Mouse (Mus musculus) CD4-positive helper T cell, adult 2 months (primary cell): ENCODE data around the gene Flt3l.
"Not testable (repeated sequence)": the region's sequence is repeated elsewhere in the genome, so short reads cannot be mapped to it uniquely, and the experiment has no call there.

Experiments used
- DNase-seq: peaks from one replicate; pipeline ENCODE4 v3.0.0-alpha.2; 2012; ENCODE audit warnings: low read depth, missing footprints, low spot score

Flt3l gene

DNA sequence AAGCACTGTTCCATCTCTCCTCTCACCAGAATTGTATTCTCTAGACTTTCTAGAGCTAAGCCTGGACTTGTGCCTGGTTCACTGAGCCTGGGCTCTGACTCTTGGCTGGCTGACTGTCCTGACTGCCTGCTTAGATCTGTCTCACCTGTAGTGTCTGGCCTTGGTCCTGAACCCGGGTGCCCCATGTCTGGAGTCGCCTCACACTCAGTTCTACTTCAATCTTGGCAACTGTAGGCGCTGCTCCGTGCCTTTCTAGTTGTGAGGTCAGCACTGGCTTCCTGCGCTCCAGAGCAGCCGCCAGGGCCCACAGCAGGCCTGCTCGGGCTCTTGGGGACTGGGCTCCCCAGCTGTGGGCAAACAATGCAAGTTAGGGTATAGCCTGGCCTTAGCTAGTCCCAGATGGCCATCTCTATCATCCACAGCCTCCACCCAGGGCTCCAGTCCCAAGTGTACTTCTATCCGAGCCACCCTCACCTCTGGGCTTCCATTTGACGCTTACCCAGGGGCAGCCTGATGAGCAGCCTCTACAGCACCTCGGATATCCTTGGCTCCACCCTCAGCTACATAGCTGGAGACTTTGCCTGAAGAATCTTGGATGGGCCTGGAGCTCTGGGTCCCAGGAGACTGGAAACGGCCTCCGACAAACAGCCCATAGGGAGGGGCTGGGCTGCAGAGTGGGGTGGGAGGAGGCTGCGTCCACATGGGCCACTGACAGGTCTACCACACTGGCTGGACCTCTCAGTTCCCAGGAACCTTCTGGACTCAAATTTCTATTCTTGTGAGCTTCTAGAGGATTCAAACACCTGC, 8.3 kb upstream of the Flt3l start:
- no peak for DNase-seq

- DNase-seq = no peak
Observed at GRCm38 (mm10) chr7:45141914-45142313, 5.7 kb upstream of the Flt3l start.

DNA sequence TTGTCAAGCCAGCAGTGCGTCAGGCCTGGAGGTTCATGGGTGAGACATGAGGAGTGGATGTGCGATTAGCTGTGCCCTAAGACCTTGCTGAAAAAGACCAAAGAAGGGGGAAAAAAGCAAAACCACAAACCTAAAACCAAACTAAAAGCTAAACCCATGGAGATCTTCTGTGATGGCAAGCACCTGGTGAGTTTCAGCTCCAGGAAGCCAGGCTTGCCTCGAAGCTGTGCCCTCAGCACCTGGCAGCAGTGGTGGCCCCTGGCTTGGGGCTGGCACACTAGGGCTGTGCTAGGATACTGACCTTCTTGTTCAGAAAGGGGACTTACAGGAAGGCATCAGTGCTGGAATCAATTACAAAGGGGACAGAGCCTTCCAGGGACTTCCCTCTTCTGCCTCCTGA, 5.1 kb upstream of the Flt3l start:
- no peak for DNase-seq

GRCm38 (mm10) chr7:45139904-45140723, 3.9 kb upstream of the Flt3l start:
- DNase-seq = no peak

DNA sequence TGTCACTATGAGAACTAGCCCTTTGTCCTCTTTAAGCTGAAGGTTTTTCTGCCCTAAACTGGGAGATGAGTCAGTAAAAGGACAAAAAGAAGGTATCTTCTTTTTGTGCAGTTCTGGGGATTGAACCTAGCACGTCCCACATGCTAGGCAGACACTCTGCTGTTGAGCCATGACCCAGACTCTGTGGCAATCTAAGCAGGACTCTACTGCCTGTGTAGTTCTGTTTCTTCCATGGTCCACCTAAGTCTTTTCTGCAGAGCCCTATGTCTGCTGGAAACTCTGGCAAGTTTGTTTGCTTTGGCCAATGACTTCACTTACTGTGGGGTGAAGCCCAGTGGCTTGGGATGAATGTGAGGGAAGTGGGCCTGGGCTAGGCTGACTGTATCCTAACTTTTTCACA, 2.2 kb upstream of the Flt3l start:
- DNase-seq = no peak

- peak; percentile 73 for DNase-seq
Observed at GRCm38 (mm10) chr7:45137171-45138006, 1.2 kb upstream of the Flt3l start.

GRCm38 (mm10) chr7:45135370-45135769, 862 bp downstream of the Flt3l start:
- DNase-seq = peak; percentile 59

- peak; percentile 82 for DNase-seq
Observed at GRCm38 (mm10) chr7:45134544-45135026, 1.6 kb downstream of the Flt3l start.

- no peak for DNase-seq
Observed at GRCm38 (mm10) chr7:45133446-45134159, 2.6 kb downstream of the Flt3l start.

DNA sequence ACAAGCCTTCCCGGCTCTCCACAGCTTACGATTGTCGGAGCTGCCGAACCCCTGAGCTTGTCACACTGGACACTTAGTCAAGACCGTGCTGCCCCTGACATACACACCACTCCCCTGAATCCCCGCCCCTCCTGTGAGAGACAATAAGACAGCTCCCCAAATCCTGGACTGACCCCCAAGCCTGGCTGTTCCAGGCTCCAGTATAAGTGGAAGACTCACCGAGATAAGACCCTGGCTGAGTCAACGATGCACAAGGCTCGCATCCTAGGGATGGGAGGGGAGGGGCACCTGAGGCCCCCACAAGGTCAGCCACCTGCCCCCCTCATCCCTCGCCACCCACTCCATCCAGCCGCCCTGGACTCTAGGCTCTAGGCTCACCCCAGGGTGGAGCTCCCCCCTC, 4.4 kb downstream of the Flt3l start:
- DNase-seq = no peak

DNA sequence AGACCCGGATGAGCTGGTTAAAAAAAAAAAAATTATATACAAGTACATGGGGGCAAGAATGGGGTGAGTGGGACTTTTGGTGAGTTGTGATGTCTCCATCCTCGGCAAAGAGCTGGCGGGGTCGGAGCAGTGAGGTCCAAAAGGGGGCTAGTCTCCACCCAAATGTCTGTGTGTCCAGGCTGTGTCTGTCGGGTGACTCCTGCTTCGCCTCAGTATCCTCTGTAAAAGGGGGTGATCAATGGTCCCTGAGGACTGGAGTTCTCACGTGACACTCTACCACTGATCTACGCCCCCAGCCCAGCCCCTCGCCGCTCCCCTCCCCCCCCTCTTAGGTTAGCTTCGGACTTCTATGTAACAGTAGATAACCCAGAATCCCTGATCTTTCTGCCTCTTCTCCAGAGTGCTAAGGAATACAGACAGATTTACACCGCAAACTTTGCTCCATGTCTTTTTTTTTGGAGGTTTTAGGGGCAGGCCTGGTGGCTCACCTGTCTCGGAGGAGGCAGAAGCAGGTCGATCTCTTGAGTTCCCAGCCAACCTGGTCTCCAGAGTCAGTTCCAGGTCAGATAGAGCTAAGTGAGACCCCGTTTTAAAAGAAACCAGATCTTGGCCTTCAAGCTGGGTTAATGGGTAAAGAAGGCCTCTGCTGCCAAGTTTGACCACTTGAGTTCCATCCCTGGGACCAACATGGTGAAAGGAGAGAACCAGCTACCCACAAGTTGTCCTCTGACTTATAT, 6.3 kb downstream of the Flt3l start:
- no peak for DNase-seq

DNA sequence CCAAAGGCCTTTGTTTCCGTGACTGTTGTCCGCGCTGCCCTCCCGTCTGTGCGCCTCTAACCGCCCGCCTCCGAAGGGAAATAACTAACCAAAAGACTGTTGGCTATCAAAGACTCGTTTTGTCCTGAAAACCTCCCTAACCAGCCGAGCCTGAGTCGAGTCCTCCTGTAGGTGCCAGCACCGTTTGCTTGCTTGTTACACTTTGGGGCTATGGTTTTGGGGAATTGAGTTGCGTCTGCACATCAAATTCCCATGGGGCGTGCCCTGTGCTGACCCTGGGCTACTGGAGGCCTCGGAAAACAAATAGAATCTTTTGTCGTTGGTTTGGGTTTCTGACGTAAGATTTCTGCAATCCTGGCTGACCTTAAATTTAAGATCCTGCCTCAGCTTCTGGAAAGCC, 6.9 kb downstream of the Flt3l start:
- no peak for DNase-seq

GRCm38 (mm10) chr7:45128624-45129246, 7.5 kb downstream of the Flt3l start, which contains the start of gene Rpl13a:
Gene Rpl13a (minus strand): TSS chr7:45128761.
- DNase-seq = peak; percentile 100

DNA sequence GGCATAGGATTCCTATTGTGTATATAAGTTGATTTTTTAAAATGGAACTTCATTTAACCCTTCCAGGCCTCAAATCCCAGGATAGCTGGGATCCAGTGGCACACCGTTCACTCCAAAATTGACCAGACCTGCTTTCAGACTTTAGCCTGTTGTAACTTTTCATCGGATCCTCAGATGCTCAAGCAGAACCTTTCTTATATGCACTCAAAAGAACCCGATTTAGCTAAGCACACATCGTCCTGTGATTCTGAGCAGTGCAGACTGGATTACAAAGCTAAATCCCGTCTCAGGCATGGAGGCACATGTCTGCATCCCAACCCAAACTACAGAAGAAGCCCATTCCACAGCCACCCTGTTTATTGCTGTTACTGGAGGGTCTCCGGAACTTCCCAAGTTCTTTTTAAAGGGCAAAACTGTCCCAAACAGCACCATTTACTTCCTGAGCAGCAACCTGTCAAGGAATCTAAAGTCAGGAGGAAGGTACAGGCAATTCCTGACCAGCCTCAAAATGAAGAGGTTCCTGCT, 8.5 kb downstream of the Flt3l start:
- peak; percentile 20 for DNase-seq

GRCm38 (mm10) chr7:45126844-45127699, 9.2 kb downstream of the Flt3l start:
- DNase-seq = peak; percentile 52

GRCm38 (mm10) chr7:45126147-45126843, 9.9 kb downstream of the Flt3l start:
- DNase-seq = no peak

GRCm38 (mm10) chr7:45125649-45126048, 10.6 kb downstream of the Flt3l start:
- DNase-seq = not testable (repeated sequence)

DNA sequence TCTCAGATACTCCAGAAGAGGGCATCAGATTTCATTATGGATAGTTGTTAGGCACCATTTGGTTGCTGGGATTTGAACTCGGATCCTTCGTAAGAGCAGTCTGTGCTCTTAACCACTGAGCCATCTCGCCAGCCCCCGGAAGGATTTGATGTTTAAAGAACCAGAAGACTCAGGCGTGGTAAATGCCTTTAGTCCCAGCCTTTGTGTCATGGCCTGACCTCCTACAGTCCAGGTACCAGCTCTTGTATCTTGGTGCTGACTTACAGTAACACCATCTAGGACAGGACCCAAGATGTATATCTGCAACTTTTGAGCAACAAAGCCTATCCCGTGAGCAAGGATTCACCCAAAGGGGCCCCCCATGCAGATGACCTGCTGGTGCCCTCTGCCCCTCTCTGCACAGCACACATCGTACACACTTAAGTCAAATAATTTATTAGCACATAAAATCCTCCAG, 11.1 kb downstream of the Flt3l start:
- DNase-seq = peak; percentile 69
